Mouse (Mus musculus) spleen, adult 10 weeks (tissue): Measurements from ENCODE around the gene Tent4b. TPM values are rescaled to one million over a fixed set of nuclear protein-coding genes. Genes with fewer than 3 reads are reported as not detected.

ENCODE experiments used
- polyA plus RNA-seq: library from polyadenylated mRNA; stranded (reverse); fragments of 350-450 nt; fragmentation: Illumina TruSeq; extraction: RNeasy Lipid Tissue Mini Kit (QIAGEN cat#74804); gene quantifications from one replicate; pipeline ENCODE4 v1.2.3, GENCODE M21; 2015; ENCODE audit warnings: low replicate concordance; ENCODE audit not compliant: insufficient read depth

The Tent4b gene
- 44.8 TPM for polyA plus RNA-seq

DNA sequence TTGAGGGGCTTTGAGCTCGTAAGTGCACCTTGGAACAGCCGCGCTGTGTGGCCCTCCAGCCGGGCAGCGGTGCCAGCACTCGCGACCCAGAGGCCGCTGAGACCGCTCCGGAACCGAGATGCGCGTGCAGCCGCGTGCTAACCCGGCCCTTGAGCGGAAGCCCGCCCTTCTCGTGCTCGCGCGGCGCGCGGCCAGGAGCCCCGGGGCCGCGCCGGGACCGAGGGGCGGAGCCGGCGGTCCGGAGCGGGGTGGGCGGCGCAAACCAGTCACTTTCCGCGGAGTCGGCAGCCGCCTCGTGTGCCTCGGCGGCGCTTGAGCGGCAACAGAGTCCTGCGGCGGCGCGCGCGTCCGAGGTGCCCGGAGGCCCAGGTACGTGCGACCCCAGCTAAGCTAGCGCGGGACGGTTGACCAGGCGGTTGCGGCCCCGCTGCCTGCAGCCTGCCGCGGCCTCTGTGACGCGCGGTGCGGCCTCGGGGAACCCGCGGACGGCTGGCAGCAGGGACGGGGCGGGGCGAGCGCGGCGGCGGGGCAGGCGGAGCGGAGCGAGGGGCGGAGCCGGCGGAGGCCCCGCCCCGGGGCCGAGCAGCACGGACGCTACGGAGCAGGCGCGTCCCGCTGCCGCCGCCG, at the start of gene Tent4b:
Tent4b (plus strand) TSS at position 269 of the 627 bp plus-strand sequence.

DNA sequence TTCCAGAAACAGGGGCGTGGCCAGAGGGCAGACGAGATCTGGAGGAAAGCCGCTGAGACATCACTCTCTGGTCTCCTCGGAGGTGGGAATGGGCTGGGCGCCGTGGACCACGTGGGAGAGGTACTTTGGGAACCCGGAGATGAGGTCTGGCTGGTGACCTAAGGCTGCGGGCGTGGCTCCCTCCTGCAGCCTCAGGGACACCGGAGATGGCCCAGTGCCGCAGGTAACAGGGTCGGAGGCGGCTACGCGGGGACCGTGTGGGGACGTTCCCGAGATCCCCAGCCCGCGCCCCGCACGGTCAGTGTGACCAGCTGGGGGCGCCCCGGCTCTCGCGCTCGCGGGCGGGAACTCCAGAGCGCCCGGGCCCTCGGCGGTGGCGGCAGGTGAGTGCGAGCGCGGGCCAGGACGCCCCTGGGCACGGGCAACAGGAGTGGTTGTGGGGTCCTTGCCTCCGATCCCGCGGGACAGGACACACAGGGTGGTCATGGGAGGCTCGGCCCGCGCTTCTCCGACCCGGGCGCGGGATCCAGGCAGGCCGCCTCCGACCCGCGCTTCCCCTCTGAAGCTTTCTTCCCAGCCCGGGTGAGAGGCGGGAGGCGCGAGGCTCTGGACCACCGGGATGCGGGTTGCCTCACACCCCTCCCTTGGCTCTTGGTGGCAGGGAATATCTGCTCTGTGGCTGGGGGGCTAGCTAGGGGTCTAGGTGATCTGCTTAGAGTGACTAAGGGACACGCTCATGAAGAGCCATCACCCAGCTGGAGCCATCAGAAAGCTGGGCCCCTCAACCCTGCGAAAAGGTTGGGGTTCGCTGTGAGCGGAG, 73.4 kb downstream of the Tent4b start, which contains the start of gene Adcy7:
Adcy7 (plus strand) TSS at position 173 of the 820 bp plus-strand sequence.

Other genes starting within 250 kb of the Tent4b start
- gene Zfp423, start 239.6 kb upstream of the Tent4b start, polyA plus RNA-seq = 1.3 TPM
- 56.9 TPM for gene Cnep1r1, start 80.4 kb upstream of the Tent4b start, polyA plus RNA-seq
- gene Heatr3, start 61.4 kb upstream of the Tent4b start, polyA plus RNA-seq = 37.8 TPM
- 115 TPM for gene Adcy7, start 73.2 kb downstream of the Tent4b start, polyA plus RNA-seq
- 104 TPM for gene Brd7, start 163.0 kb downstream of the Tent4b start, polyA plus RNA-seq